ENCODE assay signal across 27 mouse cellular contexts in the genomic region with DNA sequence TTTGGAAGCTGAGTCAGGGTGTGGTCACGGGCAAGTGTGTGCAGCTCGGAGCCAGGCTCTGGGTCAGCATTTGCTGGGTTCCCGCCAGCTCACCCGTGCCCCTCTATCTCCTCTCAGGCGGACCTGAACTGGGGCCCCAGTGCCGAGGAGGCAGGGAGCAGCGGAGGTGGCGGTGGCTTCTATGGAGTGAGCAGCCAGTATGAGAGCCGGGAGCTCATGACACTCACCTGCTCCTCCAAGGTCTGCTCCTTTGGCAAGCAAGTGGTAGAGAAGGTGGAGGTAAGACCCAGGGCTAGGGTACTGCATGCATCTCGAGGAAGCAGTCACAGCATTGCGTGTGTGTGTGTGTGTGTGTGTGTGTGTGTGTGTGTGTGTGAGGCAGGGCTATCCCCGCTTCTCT. TPM values are rescaled to one million over a fixed set of nuclear protein-coding genes. Genes with fewer than 3 reads are reported as not detected.
DNase-seq lines count a peak whose midpoint lies in the region; ATAC-seq lines count a peak whose summit lies in the region.
"Had no signal": no experiment of that assay in that cellular context is flagged by ENCODE, and none has a peak within 500 bp of the region (broad histone marks: within the 10 kb centered on the region; RNA-seq: fewer than 3 reads in every experiment).

No protein-coding gene starts in this region.

- no peaks in the 10 kb centered on the region for H3K9me3 ChIP-seq in forebrain, embryonic 11.5 days (ENCODE audit: control insufficient read depth, low read length)
- H3K9me3 ChIP-seq in forebrain, embryonic 12.5 days, result no peaks in the 10 kb centered on the region
- H3K9me3 ChIP-seq in hindbrain, embryonic 10.5 days, result no peaks in the 10 kb centered on the region
- no peaks in the 10 kb centered on the region for H3K9me3 ChIP-seq in hindbrain, embryonic 11.5 days (ENCODE audit: control insufficient read depth, low read length)
- H3K9me3 ChIP-seq in limb, embryonic 10.5 days (replicated peaks), result no peaks in the 10 kb centered on the region
- H3K9me3 ChIP-seq: forebrain, embryonic 10.5 days; forebrain, embryonic 15.5 days; heart, embryonic 13.5 days had no signal

- no peak overlapping the region for H3K4me2 ChIP-seq in forebrain, embryonic 11.5 days (ENCODE audit: low read depth, low read length, severe bottlenecking)
- H3K4me2 ChIP-seq in forebrain, embryonic 12.5 days, result no peak overlapping the region
- no peak overlapping the region for H3K4me2 ChIP-seq in hindbrain, embryonic 11.5 days (replicated peaks; ENCODE audit: low read depth, low read length)
- H3K4me2 ChIP-seq: forebrain, embryonic 15.5 days; heart, embryonic 13.5 days; hindbrain, embryonic 14.5 days had no signal

- peaks cover 4% of the 10 kb centered on the region; the same call in 1 of the 2 replicates for H3K27me3 ChIP-seq in forebrain, embryonic 11.5 days (ENCODE audit: control insufficient read depth, insufficient read depth, low read length)
- H3K27me3 ChIP-seq in forebrain, embryonic 12.5 days, result peaks cover 9% of the 10 kb centered on the region
- peaks cover 22% of the 10 kb centered on the region for H3K27me3 ChIP-seq in hindbrain, embryonic 10.5 days (ENCODE audit: insufficient read depth, poor library complexity, severe bottlenecking)
- H3K27me3 ChIP-seq in hindbrain, embryonic 11.5 days (ENCODE audit: control insufficient read depth, insufficient read depth, low read length), result no peaks in the 10 kb centered on the region
- H3K27me3 ChIP-seq in limb, embryonic 10.5 days (ENCODE audit: low read depth, poor library complexity, severe bottlenecking), result peaks cover 6% of the 10 kb centered on the region
- H3K27me3 ChIP-seq: forebrain, embryonic 15.5 days; heart, embryonic 13.5 days had no signal

- no peak overlapping the region for H3K4me3 ChIP-seq in forebrain, embryonic 11.5 days (ENCODE audit: low read depth, low read length)
- no peak overlapping the region for H3K4me3 ChIP-seq in forebrain, embryonic 12.5 days (replicated peaks)
- no peak overlapping the region for H3K4me3 ChIP-seq in hindbrain, embryonic 10.5 days
- H3K4me3 ChIP-seq in hindbrain, embryonic 11.5 days (ENCODE audit: low read depth, low read length), result no peak overlapping the region
- H3K4me3 ChIP-seq in limb, embryonic 10.5 days, result no peak overlapping the region
- H3K4me3 ChIP-seq: forebrain, embryonic 10.5 days; forebrain, embryonic 15.5 days; heart, embryonic 13.5 days had no signal

- no peak overlapping the region for H3K9ac ChIP-seq in forebrain, embryonic 11.5 days (ENCODE audit: low read length)
- no peak overlapping the region for H3K9ac ChIP-seq in forebrain, embryonic 12.5 days
- H3K9ac ChIP-seq in hindbrain, embryonic 11.5 days (ENCODE audit: low read depth, low read length), result no peak overlapping the region
- H3K9ac ChIP-seq: forebrain, embryonic 15.5 days; heart, embryonic 13.5 days; hindbrain, embryonic 14.5 days had no signal

- ATAC-seq in forebrain, embryonic 11.5 days (replicated peaks; ENCODE audit: low FRiP score), result no peak
- ATAC-seq in forebrain, embryonic 12.5 days (ENCODE audit: low FRiP score), result no peak
- ATAC-seq in hindbrain, embryonic 11.5 days (ENCODE audit: low FRiP score), result no peak
- ATAC-seq: activated CD4-positive, CD25-positive, alpha-beta regulatory T cell, adult 4 months; forebrain, embryonic 15.5 days; hindbrain, postnatal 0 days; inflammation-experienced regulatory T-cells, adult 6 months; intestine, embryonic 16.5 days had no signal

- 93% methylated on average over 12 of the region's 12 CpGs for WGBS in forebrain, embryonic 11.5 days
- WGBS in forebrain, embryonic 12.5 days, result 94% methylated on average over 12 of the region's 12 CpGs
- WGBS in hindbrain, embryonic 10.5 days, result 92% methylated on average over 12 of the region's 12 CpGs
- 86% methylated on average over 12 of the region's 12 CpGs for WGBS in hindbrain, embryonic 11.5 days
- 92% methylated on average over 12 of the region's 12 CpGs for WGBS in limb, embryonic 10.5 days

- DNase-seq in forebrain, embryonic 11.5 days (ENCODE audit: low spot score), result peak; percentile 52
- DNase-seq in hindbrain, embryonic 10.5 days (ENCODE audit: low spot score), result peak; percentile 4
- DNase-seq in hindbrain, embryonic 11.5 days (ENCODE audit: low spot score), result no peak
- peak; percentile 32 for DNase-seq in A20 (ENCODE audit: low read depth, low spot score)
- DNase-seq in limb, embryonic 10.5 days (ENCODE audit: low spot score), result peak; percentile 32
- DNase-seq in frontal cortex, postnatal 25 days (ENCODE audit: low spot score in 2 of 2), result no peak
- DNase-seq: adrenal gland, adult 8-10 months; adrenal gland, postnatal 25 days; B cell, adult 2 months; cerebellum, adult 11-12 months; cerebellum, adult 8-10 months; cerebellum, postnatal 10 days; cerebellum, postnatal 36 days; embryo, embryonic 11 days; gastrocnemius, postnatal 10 days; gastrocnemius, postnatal 36 days; heart, postnatal 14 days had no signal

- peaks cover 21% of the 10 kb centered on the region for H3K36me3 ChIP-seq in forebrain, embryonic 11.5 days (ENCODE audit: control insufficient read depth, insufficient read depth, low read length)
- peaks cover 60% of the 10 kb centered on the region for H3K36me3 ChIP-seq in forebrain, embryonic 12.5 days (replicated peaks)
- H3K36me3 ChIP-seq in hindbrain, embryonic 10.5 days, result peaks cover 77% of the 10 kb centered on the region
- peaks cover 32% of the 10 kb centered on the region for H3K36me3 ChIP-seq in hindbrain, embryonic 11.5 days (ENCODE audit: control insufficient read depth, insufficient read depth, low read length)
- H3K36me3 ChIP-seq in limb, embryonic 10.5 days, result peaks cover 79% of the 10 kb centered on the region

- H3K4me1 ChIP-seq in forebrain, embryonic 11.5 days (replicated peaks; ENCODE audit: control insufficient read depth, insufficient read depth, low read length), result peaks cover 21% of the 10 kb centered on the region; the same call in 1 of the 2 replicates
- H3K4me1 ChIP-seq in forebrain, embryonic 12.5 days, result peaks cover 41% of the 10 kb centered on the region
- peaks cover 44% of the 10 kb centered on the region for H3K4me1 ChIP-seq in hindbrain, embryonic 10.5 days (replicated peaks)
- peaks cover 7% of the 10 kb centered on the region for H3K4me1 ChIP-seq in hindbrain, embryonic 11.5 days (replicated peaks; ENCODE audit: control insufficient read depth, insufficient read depth, low read length)
- H3K4me1 ChIP-seq in limb, embryonic 10.5 days, result peaks cover 50% of the 10 kb centered on the region

- no peak overlapping the region for H3K27ac ChIP-seq in forebrain, embryonic 11.5 days (ENCODE audit: low read depth, low read length)
- no peak overlapping the region for H3K27ac ChIP-seq in forebrain, embryonic 12.5 days
- H3K27ac ChIP-seq in hindbrain, embryonic 10.5 days, result 0 out of 2 replicates have a peak overlapping the region, but pooled peaks have one; percentile 40
- H3K27ac ChIP-seq in hindbrain, embryonic 11.5 days (ENCODE audit: low read depth, low read length), result no peak overlapping the region
- H3K27ac ChIP-seq in limb, embryonic 10.5 days, result no peak overlapping the region
- H3K27ac ChIP-seq: forebrain, embryonic 10.5 days; forebrain, embryonic 15.5 days; heart, embryonic 13.5 days; hindbrain, embryonic 14.5 days; hindbrain, postnatal 0 days had no signal

RNA-seq across cellular contexts. Expression of gene Cd37, which starts 7.7 kb away (rescaled TPM):
- polyA plus RNA-seq in forebrain, embryonic 11.5 days (2014; fragmentation: Nextera tagmentation; extraction: Ambion mirVana), result 0.60 and 1.1 TPM in 2 replicates
- 1.2 and 1.3 TPM in 2 replicates for polyA plus RNA-seq in forebrain, embryonic 12.5 days (2016; fragmentation: Nextera tagmentation; extraction: Ambion mirVana)
- 1.0 and 1.1 TPM in 2 replicates for polyA plus RNA-seq in hindbrain, embryonic 10.5 days (2016; fragmentation: Nextera tagmentation; extraction: Ambion mirVana)
- 1.1 and 2.5 TPM in 2 replicates for polyA plus RNA-seq in hindbrain, embryonic 11.5 days (2014; fragmentation: Nextera tagmentation; extraction: Ambion mirVana)
- 1.1 and 1.2 TPM in 2 replicates for polyA plus RNA-seq in limb, embryonic 10.5 days (2016; fragmentation: Nextera tagmentation; extraction: Ambion mirVana)

RNA-seq across cellular contexts. Expression of gene Slc6a16, which starts 9.7 kb away (rescaled TPM):
- 0.36 TPM in 1 of 2 replicates, not detected in the other for polyA plus RNA-seq in forebrain, embryonic 11.5 days (2014; fragmentation: Nextera tagmentation; extraction: Ambion mirVana)
- 0.09 and 0.20 TPM in 2 replicates for polyA plus RNA-seq in forebrain, embryonic 12.5 days (2016; fragmentation: Nextera tagmentation; extraction: Ambion mirVana)
- 0.26 TPM in 1 of 2 replicates, not detected in the other for polyA plus RNA-seq in hindbrain, embryonic 10.5 days (2016; fragmentation: Nextera tagmentation; extraction: Ambion mirVana)
- polyA plus RNA-seq in hindbrain, embryonic 11.5 days (2014; fragmentation: Nextera tagmentation; extraction: Ambion mirVana), result 0.14 and 0.32 TPM in 2 replicates
- polyA plus RNA-seq in limb, embryonic 10.5 days (2016; fragmentation: Nextera tagmentation; extraction: Ambion mirVana), result 0.24 and 0.49 TPM in 2 replicates
- polyA plus RNA-seq: activated CD4-positive, CD25-positive, alpha-beta regulatory T cell, adult 4 months; embryonic facial prominence, embryonic 11.5 days; forebrain, embryonic 10.5 days; inflammation-experienced regulatory T-cells, adult 6 months; intestine, embryonic 16.5 days had no signal

RNA-seq across cellular contexts. Expression of gene Tead2, which starts 15.6 kb away (rescaled TPM):
- polyA plus RNA-seq in forebrain, embryonic 11.5 days (2014; fragmentation: Nextera tagmentation; extraction: Ambion mirVana), result 297 and 318 TPM in 2 replicates
- polyA plus RNA-seq in forebrain, embryonic 12.5 days (2016; fragmentation: Nextera tagmentation; extraction: Ambion mirVana), result 245 and 256 TPM in 2 replicates
- 324 and 370 TPM in 2 replicates for polyA plus RNA-seq in hindbrain, embryonic 10.5 days (2016; fragmentation: Nextera tagmentation; extraction: Ambion mirVana)
- polyA plus RNA-seq in hindbrain, embryonic 11.5 days (2014; fragmentation: Nextera tagmentation; extraction: Ambion mirVana), result 229 and 242 TPM in 2 replicates
- 435 and 481 TPM in 2 replicates for polyA plus RNA-seq in limb, embryonic 10.5 days (2016; fragmentation: Nextera tagmentation; extraction: Ambion mirVana)

RNA-seq across cellular contexts. Expression of gene Dkkl1, which starts 19.2 kb away (rescaled TPM):
- 0.48 TPM in 1 of 2 replicates, not detected in the other for polyA plus RNA-seq in forebrain, embryonic 11.5 days (2014; fragmentation: Nextera tagmentation; extraction: Ambion mirVana)
- polyA plus RNA-seq in forebrain, embryonic 12.5 days (2016; fragmentation: Nextera tagmentation; extraction: Ambion mirVana), result 0.72 and 0.78 TPM in 2 replicates
- polyA plus RNA-seq in hindbrain, embryonic 10.5 days (2016; fragmentation: Nextera tagmentation; extraction: Ambion mirVana), result 1.8 and 2.1 TPM in 2 replicates
- polyA plus RNA-seq in hindbrain, embryonic 11.5 days (2014; fragmentation: Nextera tagmentation; extraction: Ambion mirVana), result 1.6 and 1.7 TPM in 2 replicates
- 0.21 and 0.41 TPM in 2 replicates for polyA plus RNA-seq in limb, embryonic 10.5 days (2016; fragmentation: Nextera tagmentation; extraction: Ambion mirVana)

RNA-seq across cellular contexts. Expression of gene Ccdc155, which starts 26.5 kb away (rescaled TPM):
- 0.83 and 0.90 TPM in 2 replicates for polyA plus RNA-seq in forebrain, embryonic 11.5 days (2014; fragmentation: Nextera tagmentation; extraction: Ambion mirVana)
- 1.2 TPM in 2 replicates for polyA plus RNA-seq in forebrain, embryonic 12.5 days (2016; fragmentation: Nextera tagmentation; extraction: Ambion mirVana)
- 0.64 and 0.80 TPM in 2 replicates for polyA plus RNA-seq in hindbrain, embryonic 10.5 days (2016; fragmentation: Nextera tagmentation; extraction: Ambion mirVana)
- polyA plus RNA-seq in hindbrain, embryonic 11.5 days (2014; fragmentation: Nextera tagmentation; extraction: Ambion mirVana), result 0.31 and 0.40 TPM in 2 replicates
- polyA plus RNA-seq in limb, embryonic 10.5 days (2016; fragmentation: Nextera tagmentation; extraction: Ambion mirVana), result 0.45 and 0.68 TPM in 2 replicates

Comparison
In these comparisons a context has a peak if more than half of its experiments do, and no peak if none do; other contexts are left out.
1. DNase-seq: peak in forebrain, embryonic 11.5 days (single experiment), hindbrain, embryonic 10.5 days (single experiment), A20 (single experiment) and limb, embryonic 10.5 days (single experiment); none in hindbrain, embryonic 11.5 days (single experiment) and frontal cortex, postnatal 25 days (0 of 2).